Mouse (Mus musculus) forebrain, postnatal 0 days (tissue): ENCODE results near the gene Banf1. TPM values are rescaled to one million over a fixed set of nuclear protein-coding genes. Genes with fewer than 3 reads are reported as not detected.
"Not testable (repeated sequence)": the region's sequence is repeated elsewhere in the genome, so short reads cannot be mapped to it uniquely, and the experiment has no call there.

Source experiments
- ATAC-seq: fragments of 200-750 bp; cut with Nextera tagmentation; 2 replicates; pipeline ENCODE4 v1.8.0; 2017; ENCODE audit warnings: mild to moderate bottlenecking, moderate library complexity
- DNase-seq: peaks from one replicate; pipeline ENCODE4 v3.0.0-alpha.2; 2015
- H3K27ac ChIP-seq: fragments of 300-500 bp; sonication (generic); 2 replicates; pipeline ENCODE4 v1.5.1; 2014; ENCODE audit warnings: low read depth, mild to moderate bottlenecking, antibody characterized with exemption, low read length, moderate library complexity, mixed read lengths
- H3K27me3 ChIP-seq: fragments of 300-500 bp; sonication (generic); 2 replicates; pipeline ENCODE4 v1.6.1; 2014; ENCODE audit warnings: mild to moderate bottlenecking, low read length, mixed read lengths; ENCODE audit not compliant: insufficient read depth
- H3K36me3 ChIP-seq: fragments of 300-500 bp; sonication (generic); 2 replicates; pipeline ENCODE4 v1.6.1; 2014; ENCODE audit warnings: mild to moderate bottlenecking, moderate library complexity; ENCODE audit not compliant: insufficient read depth
- H3K4me1 ChIP-seq: fragments of 300-500 bp; sonication (generic); 2 replicates; pipeline ENCODE4 v1.6.1; 2014; ENCODE audit warnings: antibody characterized with exemption; ENCODE audit not compliant: insufficient read depth
- H3K4me2 ChIP-seq: fragments of 300-500 bp; sonication (generic); 2 replicates; pipeline ENCODE4 v1.6.1; 2014; ENCODE audit warnings: low read depth, mild to moderate bottlenecking, moderate library complexity
- H3K4me3 ChIP-seq: fragments of 300-500 bp; sonication (generic); 2 replicates; pipeline ENCODE4 v1.5.1; 2014; ENCODE audit warnings: low read depth, low read length, mixed read lengths
- H3K9ac ChIP-seq: fragments of 300-500 bp; sonication (generic); 2 replicates; pipeline ENCODE4 v1.6.1; 2014; ENCODE audit warnings: mild to moderate bottlenecking
- H3K9me3 ChIP-seq: fragments of 300-500 bp; sonication (generic); 2 replicates; pipeline ENCODE4 v1.6.1; 2016; ENCODE audit warnings: low read length
- CTCF ChIP-seq: sonication (generic); IDR thresholded peaks from 2 replicates; pipeline ENCODE4 v1.5.1; 2016; ENCODE audit warnings: antibody characterized with exemption, control low read depth, low read depth
- WGBS: fragments of 180-500 bp; shearing (Covaris S2); extraction: QIAGEN DNeasy Blood & Tissue Kit; methylation state at CpG from one replicate; pipeline ENCODE4 v1.1.7; 2014; 5-methylcytosine and 5-hydroxymethylcytosine counted together
- polyA plus RNA-seq: library from polyadenylated mRNA; unstranded; fragments of >200 nt; fragmentation: Nextera tagmentation; extraction: Ambion mirVana; gene quantifications from 2 replicates; pipeline ENCODE4 v1.2.1, GENCODE M21; 2015
- total RNA-seq: library from RNA; depleted of rRNA; stranded (reverse); fragments of >200 nt; gene quantifications from 2 replicates; pipeline ENCODE4 v1.2.3, GENCODE M21; 2014

The Banf1 gene
- total and polyA plus RNA-seq, 2 experiments from 2014 or later, result 72.5 to 379 TPM

DNA sequence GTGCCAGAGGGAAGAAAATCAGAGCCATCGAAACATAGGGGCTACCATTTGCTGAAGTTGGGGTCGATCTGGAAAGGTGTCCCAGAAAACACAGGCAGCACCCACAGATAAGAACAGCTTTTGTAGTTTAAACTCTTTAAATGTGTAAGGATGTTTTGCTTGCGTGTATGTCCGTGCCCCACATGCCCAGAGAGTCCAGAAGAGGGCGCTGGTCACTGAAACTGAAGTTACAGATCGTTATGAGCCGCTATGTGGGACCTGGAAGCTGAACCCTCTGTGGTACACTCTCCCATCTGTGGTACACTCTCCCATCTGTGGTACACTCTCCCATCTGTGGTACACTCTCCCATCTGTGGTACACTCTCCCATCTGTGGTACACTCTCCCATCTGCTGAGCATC lies 40.2 kb upstream of the Banf1 start:
- H3K27ac ChIP-seq, result peak overlapping the region; percentile 92
- peak; percentile 67 for TF ChIP-seq CTCF
- no peaks in the 10 kb centered on the region for H3K36me3 ChIP-seq
- H3K9me3 ChIP-seq, result no peaks in the 10 kb centered on the region
- 10% methylated on average over 7 of the region's 7 CpGs for WGBS
- H3K4me3 ChIP-seq, result peak overlapping the region; percentile 46
- no peaks in the 10 kb centered on the region for H3K27me3 ChIP-seq
- ATAC-seq (peak; percentile 76), DNase-seq (peak; percentile 73)
- H3K9ac ChIP-seq, result peak overlapping the region; percentile 48
- peaks cover 4% of the 10 kb centered on the region; the same call in 1 of the 2 replicates for H3K4me1 ChIP-seq
- H3K4me2 ChIP-seq, result peak overlapping the region; percentile 56

DNA sequence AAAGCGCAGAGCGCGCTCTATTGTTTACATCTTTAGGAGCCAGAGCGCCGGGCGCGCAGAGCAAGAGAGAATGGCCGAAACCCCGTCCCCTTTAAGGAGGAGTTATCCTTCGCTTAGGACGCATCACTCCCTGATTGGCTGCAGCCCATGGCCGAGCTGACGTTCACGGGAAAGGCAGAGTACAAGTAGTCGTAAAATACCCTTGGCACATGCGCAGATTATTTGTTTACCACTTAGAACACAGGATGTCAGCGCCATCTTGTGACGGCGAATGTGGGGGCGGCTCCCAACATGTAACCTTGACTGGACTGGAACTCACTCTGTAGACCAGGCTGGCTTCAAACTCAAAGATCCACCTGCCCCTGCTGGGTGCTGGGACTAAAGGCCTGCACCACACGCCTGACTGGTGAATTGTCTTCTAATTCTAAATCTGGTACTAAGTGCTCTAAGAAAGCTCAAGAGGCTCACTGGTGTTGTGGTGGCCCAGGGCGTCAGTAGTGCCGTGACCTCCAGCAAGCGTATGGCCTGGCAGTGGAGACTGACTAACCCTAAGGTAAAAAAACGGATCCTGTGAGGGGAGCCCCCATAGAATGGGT lies 39.7 kb upstream of the Banf1 start:
- not testable (repeated sequence) for H3K9me3 ChIP-seq, H3K36me3 ChIP-seq, H3K27me3 ChIP-seq, H3K4me1 ChIP-seq
- DNase-seq (peak; percentile 71), ATAC-seq (peak; percentile 84)
- Histone ChIP-seq H3K4me2 (peak overlapping the region; percentile 56), H3K4me3 (peak overlapping the region; percentile 46), H3K9ac (peak overlapping the region; percentile 48), H3K27ac (peak overlapping the region; percentile 92)
- WGBS, result 5% methylated on average over 22 of the region's 25 CpGs

DNA sequence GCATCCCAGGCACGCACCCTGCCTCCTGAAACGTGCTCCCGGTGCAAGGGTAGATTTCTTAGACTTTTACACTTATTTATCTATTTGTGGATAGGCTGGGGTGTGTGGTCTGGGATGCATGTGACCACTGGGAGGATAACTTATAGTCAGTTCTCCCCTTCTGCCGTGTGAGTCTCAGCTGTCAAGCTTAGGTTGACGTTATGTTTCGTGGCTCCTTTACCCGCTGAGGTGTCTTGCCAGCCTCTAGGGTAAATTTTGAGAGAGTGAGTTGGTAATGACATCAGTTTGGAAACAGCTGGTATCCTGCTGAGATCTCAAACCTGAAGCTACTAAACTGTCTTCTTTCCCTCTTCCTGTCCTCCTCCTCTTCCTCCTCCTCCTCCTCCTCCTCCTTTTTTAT lies 39.0 kb upstream of the Banf1 start:
- no peak for TF ChIP-seq CTCF
- no peak for ATAC-seq
- Histone ChIP-seq H3K27ac (peak overlapping the region; percentile 41; the same call in 1 of the 2 replicates), H3K4me1 (peaks cover 4% of the 10 kb centered on the region; the same call in 1 of the 2 replicates), H3K4me2 (peak overlapping the region; percentile 47), H3K9ac (peak overlapping the region; percentile 22; the same call in 1 of the 2 replicates), H3K9me3 (no peaks in the 10 kb centered on the region), H3K27me3 (no peaks in the 10 kb centered on the region), H3K4me3 (peak overlapping the region; percentile 31), H3K36me3 (no peaks in the 10 kb centered on the region)
- WGBS, result 29% methylated on average over 7 of the region's 7 CpGs
- DNase-seq, result no peak

DNA sequence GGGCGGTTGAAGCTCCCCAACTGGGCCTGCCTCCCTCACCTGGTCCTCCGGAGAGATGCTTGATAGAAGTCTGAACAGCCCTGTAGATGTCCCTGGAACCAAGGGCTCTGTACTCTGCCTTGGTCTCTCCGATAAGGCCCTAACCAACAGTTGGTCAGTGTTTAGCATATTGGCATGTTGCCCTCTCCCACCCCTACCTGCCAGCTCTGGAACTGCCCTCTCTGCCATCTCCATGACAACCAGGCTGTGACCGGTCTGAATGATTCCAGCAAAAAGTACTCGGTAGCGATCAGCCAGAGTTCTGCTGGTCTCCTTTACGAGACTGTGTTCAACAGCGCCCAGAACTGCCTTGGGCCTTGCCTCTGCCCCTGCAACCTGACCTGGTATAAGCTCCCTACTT lies 35.3 kb upstream of the Banf1 start, which contains the start of gene Tsga10ip:
Gene Tsga10ip, minus strand, starts transcription at position 234 of the 400 bp plus-strand sequence.
- ATAC-seq, result no peak

DNA sequence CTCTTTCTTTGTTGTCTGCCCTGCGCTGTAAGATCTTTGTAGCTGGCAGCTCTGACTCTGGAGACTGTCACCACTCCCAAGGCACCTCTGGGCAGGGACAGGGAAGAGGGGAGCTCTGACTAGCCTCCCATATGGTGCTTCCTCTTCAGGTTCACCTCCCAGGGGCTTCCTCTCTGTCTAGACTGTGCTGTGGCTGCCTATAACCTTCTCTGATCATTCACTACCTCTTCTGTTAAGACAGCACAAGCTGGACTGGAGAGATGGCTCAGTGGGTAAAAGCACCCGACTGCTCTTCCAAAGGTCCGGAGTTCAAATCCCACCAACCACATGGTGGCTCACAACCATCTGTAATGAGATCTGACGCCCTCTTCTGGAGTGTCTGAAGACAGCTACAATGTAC lies 34.1 kb upstream of the Banf1 start:
- DNase-seq, H3K4me2 ChIP-seq, H3K4me3 ChIP-seq, H3K27me3 ChIP-seq, H3K9me3 ChIP-seq, H3K36me3 ChIP-seq, ATAC-seq, H3K9ac ChIP-seq, H3K4me1 ChIP-seq, H3K27ac ChIP-seq: not testable (repeated sequence)
- WGBS, result 69% methylated on average over 4 of the region's 4 CpGs

More for the DNA sequence above, 35.3 kb upstream of the Banf1 start, which contains the start of gene Tsga10ip:
- H3K9ac ChIP-seq, result no peak within 1 kb of the TSS
- no peak for DNase-seq
- H3K27me3 ChIP-seq, result no peaks in the 10 kb centered on the region
- H3K27ac ChIP-seq, result no peak within 1 kb of the TSS
- H3K4me2 ChIP-seq, result no peak within 1 kb of the TSS
- WGBS, result 59% methylated on average over 8 of the region's 8 CpGs
- H3K4me3 ChIP-seq, result no peak within 1 kb of the TSS
- no peaks in the 10 kb centered on the region for H3K36me3 ChIP-seq
- TF ChIP-seq CTCF, result no peak
- H3K4me1 ChIP-seq, result peaks cover 4% of the 10 kb centered on the region; the same call in 1 of the 2 replicates
- H3K9me3 ChIP-seq, result no peaks in the 10 kb centered on the region

DNA sequence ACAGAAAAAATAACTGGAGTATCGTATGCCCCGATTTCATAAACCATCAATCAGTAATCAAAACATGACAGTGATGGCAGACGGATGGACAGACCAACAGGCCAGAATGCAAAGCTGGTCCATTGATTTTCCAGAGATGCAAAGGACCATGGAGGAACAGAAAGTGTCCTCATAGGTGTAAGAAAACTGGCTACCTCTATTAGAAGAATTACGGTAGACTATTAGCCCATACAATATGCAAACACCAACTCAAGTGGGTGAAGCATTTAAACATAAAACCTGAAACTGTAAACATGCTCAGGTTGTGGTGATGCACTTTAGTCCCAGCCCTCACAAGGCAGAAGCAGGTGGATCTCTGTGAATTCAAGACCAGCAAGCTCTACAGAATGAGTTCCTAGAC lies 28.4 kb upstream of the Banf1 start:
- H3K36me3 ChIP-seq, result no peaks in the 10 kb centered on the region

DNA sequence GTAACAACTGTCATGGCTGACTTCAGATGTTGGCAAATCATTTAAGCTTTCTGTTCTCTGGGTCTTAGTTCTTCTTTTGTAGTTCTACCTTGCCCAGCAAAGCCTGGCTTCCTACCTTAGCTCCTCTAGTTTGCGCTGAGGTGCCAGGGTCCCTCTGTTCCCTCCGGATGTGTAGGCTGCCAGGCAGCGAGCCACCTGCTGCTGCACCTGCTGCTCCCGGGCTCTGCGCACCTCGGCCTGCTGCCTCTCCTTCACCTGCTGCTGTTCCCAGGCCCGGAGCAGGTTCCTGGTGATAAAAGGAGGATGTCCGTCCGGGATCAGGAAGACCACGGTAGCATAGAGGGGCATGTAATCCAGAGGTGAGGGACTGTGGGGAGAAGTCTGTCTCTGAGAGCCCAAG lies 27.2 kb upstream of the Banf1 start:
- Histone ChIP-seq H3K9me3 (no peaks in the 10 kb centered on the region), H3K36me3 (no peaks in the 10 kb centered on the region), H3K4me2 (no peak overlapping the region), H3K27ac (no peak overlapping the region), H3K27me3 (no peaks in the 10 kb centered on the region), H3K9ac (no peak overlapping the region), H3K4me1 (peaks cover 9% of the 10 kb centered on the region), H3K4me3 (no peak overlapping the region)
- no peak for TF ChIP-seq CTCF
- DNase-seq (no peak), ATAC-seq (no peak)
- WGBS, result 61% methylated on average over 10 of the region's 10 CpGs

More for the DNA sequence above, 28.4 kb upstream of the Banf1 start:
- TF ChIP-seq CTCF, result no peak
- WGBS, result 74% methylated on average over 4 of the region's 4 CpGs
- no peak overlapping the region for H3K4me2 ChIP-seq
- H3K27me3 ChIP-seq, result no peaks in the 10 kb centered on the region
- no peaks in the 10 kb centered on the region for H3K4me1 ChIP-seq
- no peak for DNase-seq
- no peak overlapping the region for H3K9ac ChIP-seq
- H3K9me3 ChIP-seq, result no peaks in the 10 kb centered on the region
- ATAC-seq, result no peak
- no peak overlapping the region for H3K27ac ChIP-seq
- no peak overlapping the region for H3K4me3 ChIP-seq
